Mouse (Mus musculus): ENCODE results near the gene Fmo3. TPM values are rescaled to one million over a fixed set of nuclear protein-coding genes. Genes with fewer than 3 reads are reported as not detected.

Gene Fmo3
- polyA plus RNA-seq, 1 experiment from 2014 or later = not detected

DNA sequence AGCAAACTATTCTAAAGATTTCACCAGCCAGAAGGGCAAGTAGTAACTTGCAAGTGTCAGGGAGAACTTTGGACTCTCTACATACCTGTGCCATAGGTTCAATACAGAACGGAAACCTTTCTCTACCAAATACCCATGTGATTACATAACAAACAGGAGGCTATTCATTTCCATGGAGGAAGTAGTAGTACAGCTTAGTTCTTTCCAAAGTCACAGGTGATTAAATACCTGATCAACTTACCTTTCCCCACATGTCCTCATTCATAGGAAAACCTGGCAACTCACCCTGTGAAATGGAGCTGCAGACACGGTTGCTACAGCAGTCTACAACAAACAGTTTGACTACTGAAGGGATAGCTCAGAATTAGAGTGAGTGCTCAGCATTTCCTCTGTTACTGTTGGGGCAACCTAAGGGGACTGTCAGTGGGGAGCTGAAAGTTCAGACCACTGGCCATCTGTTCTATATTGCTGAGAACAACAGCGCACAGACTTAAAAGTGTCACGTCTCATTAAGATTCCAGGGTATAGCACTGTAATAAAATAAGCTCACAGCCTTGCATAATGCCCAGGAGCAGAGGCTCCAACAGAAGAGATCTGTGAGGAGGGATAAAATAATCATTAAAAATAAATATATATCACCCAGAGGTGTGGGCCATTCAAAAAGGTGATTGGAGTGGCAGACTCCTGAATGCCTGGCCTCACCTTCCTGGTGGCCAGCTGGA, 37.3 kb downstream of the Fmo3 start:
- ATAC-seq (ENCODE audit: low FRiP score, low read depth) = peak; percentile 56; the same call in 1 of the 2 replicates
- 66% methylated on average over 4 of the region's 4 CpGs for WGBS
- Histone ChIP-seq H3K36me3 (no peaks in the 10 kb centered on the region), H3K27ac (replicated peaks) (no peak overlapping the region), H3K9me3 (no peaks in the 10 kb centered on the region), H3K4me1 (replicated peaks) (0 out of 2 replicates have a peak, but pooled peaks cover 4% of the 10 kb centered on the region), H3K4me3 (no peak overlapping the region), H3K9ac (no peak overlapping the region), H3K27me3 (no peaks in the 10 kb centered on the region), H3K4me2 (no peak overlapping the region)

DNA sequence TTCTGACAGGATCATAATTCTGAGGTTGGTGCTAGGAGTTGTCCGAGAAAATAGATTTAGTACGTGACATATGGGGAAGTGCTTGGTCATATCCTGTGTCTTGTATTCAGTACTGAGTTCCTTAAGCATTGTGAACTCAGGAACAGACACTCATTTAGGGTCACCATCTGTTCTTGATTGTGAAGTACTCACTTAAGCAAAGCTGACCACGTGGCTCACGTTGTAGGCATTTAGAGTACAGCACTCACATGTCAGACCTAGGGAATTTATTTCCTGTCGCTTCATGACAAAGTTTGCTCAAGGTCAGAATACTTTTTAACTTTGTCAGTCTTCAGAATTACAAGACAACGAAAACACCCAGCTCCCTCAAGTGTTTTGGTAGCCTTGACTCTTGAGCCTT, 40.6 kb downstream of the Fmo3 start:
- Histone ChIP-seq H3K27me3 (no peaks in the 10 kb centered on the region), H3K36me3 (no peaks in the 10 kb centered on the region), H3K4me3 (no peak overlapping the region), H3K4me2 (no peak overlapping the region), H3K9ac (no peak overlapping the region), H3K9me3 (no peaks in the 10 kb centered on the region), H3K27ac (replicated peaks) (no peak overlapping the region), H3K4me1 (replicated peaks) (0 out of 2 replicates have a peak, but pooled peaks cover 4% of the 10 kb centered on the region)
- ATAC-seq (ENCODE audit: low FRiP score, low read depth) = no peak
- 84% methylated on average over 6 of the region's 6 CpGs for WGBS

DNA sequence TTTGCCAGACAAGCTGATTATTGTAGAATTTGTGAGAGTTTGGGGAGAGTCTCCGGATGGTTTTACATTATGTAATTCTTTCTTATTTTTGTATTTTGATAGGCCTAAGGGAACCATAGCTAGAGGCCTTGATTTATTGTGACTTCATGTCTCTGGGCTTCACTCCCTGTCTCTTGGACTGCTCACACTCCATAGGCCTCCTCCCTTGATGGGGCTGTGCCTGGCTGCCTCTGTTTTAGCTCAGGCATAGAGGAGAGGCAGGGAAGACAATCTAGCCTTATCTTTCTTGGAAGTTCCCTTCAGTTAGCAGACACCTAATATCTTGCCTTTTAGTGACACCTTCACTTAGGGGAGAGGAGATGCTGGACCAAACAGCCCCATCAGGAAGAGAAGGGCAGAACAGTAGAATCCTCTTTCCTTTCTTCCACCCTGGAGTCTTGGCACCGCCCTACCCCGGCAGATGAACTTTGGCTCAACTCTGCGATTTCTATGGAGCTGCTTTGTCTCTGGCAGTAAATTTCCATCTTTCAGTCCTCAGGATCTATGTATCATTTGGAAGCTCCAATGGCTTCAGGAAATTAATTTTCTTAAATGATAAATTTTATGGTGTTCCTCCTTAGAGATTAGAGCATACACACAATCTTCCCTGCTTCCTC, 45.5 kb downstream of the Fmo3 start:
- WGBS = 72% methylated on average over 4 of the region's 4 CpGs
- no peaks in the 10 kb centered on the region for H3K4me1 ChIP-seq (replicated peaks)
- H3K4me2 ChIP-seq = no peak overlapping the region
- no peak overlapping the region for H3K9ac ChIP-seq
- no peaks in the 10 kb centered on the region for H3K9me3 ChIP-seq
- H3K36me3 ChIP-seq = no peaks in the 10 kb centered on the region
- no peak for ATAC-seq (ENCODE audit: low FRiP score, low read depth)
- no peak overlapping the region for H3K27ac ChIP-seq (replicated peaks)
- H3K27me3 ChIP-seq = no peaks in the 10 kb centered on the region
- no peak overlapping the region for H3K4me3 ChIP-seq

DNA sequence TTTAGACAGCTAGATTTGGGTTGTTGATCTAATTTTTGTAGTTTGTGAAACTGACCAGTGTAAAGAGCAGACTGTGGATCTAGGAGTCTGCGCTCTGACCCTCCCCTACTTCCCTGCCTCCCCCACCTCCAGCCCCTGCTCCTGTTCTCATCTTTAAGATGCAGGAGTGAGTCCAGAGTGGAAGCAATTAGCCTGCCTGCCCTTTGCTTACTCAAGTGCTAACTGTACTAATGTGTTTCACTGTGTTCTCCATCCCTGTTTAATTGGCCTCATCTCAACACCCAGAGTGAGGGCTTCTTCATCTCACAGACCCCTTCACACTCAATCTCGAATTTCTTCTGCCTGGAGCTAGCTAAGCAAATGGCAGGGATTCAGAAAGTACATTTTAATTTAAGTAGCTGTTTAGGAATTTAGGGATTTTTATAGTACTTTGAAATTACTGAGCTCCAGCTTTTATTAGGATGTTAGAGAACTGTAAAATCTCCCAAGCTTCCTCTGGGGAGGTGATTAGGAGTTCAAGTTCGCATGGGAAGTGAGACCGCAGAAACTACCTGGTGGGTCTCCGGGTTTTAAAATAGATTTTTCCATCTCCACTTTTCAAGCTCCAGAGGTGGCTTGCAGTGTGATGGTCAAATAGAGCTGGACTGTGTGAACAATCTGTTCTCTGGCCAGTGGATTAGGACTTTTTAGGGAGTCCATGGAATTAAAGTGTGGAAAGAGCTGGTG, 46.2 kb downstream of the Fmo3 start:
- no peaks in the 10 kb centered on the region for H3K9me3 ChIP-seq
- no peak overlapping the region for H3K9ac ChIP-seq
- WGBS = 84% methylated on average over 5 of the region's 5 CpGs
- H3K36me3 ChIP-seq = no peaks in the 10 kb centered on the region
- H3K4me2 ChIP-seq = no peak overlapping the region
- H3K4me3 ChIP-seq = no peak overlapping the region
- H3K4me1 ChIP-seq (replicated peaks) = no peaks in the 10 kb centered on the region
- no peak overlapping the region for H3K27ac ChIP-seq (replicated peaks)
- H3K27me3 ChIP-seq = no peaks in the 10 kb centered on the region
- ATAC-seq (ENCODE audit: low FRiP score, low read depth) = 0 out of 2 replicates have a peak, but pooled peaks have one; percentile 59

DNA sequence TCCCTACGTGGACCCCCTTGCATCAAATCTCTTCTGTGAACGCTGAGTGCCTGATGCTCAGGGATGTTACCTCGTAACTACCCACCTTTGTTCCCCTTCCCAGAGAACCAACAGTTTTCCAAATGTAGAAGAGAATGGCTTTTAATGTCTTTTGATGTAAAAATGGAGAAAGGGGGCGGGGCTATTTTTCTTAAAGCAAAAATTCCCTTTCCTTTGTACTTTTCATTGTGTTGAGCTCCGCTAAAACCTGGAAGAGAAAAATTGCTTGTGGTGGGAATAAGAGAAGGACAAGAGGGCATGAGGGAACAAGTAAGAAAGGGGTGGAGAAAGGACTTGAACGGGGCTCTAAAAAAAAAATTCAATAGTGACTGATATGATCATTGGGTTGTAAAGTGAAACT, 46.9 kb downstream of the Fmo3 start, which contains the start of gene Fmo6:
TSS of gene Fmo6 (minus strand) at position 101 of the 400 bp plus-strand sequence.
- Histone ChIP-seq H3K27me3 (no peaks in the 10 kb centered on the region), H3K9ac (no peak within 1 kb of the TSS), H3K4me1 (replicated peaks) (no peaks in the 10 kb centered on the region), H3K4me2 (no peak within 1 kb of the TSS), H3K9me3 (no peaks in the 10 kb centered on the region), H3K27ac (replicated peaks) (no peak within 1 kb of the TSS), H3K36me3 (no peaks in the 10 kb centered on the region), H3K4me3 (no peak within 1 kb of the TSS)
- ATAC-seq (ENCODE audit: low FRiP score, low read depth) = no peak
- 88% methylated on average over 6 of the region's 6 CpGs for WGBS

DNA sequence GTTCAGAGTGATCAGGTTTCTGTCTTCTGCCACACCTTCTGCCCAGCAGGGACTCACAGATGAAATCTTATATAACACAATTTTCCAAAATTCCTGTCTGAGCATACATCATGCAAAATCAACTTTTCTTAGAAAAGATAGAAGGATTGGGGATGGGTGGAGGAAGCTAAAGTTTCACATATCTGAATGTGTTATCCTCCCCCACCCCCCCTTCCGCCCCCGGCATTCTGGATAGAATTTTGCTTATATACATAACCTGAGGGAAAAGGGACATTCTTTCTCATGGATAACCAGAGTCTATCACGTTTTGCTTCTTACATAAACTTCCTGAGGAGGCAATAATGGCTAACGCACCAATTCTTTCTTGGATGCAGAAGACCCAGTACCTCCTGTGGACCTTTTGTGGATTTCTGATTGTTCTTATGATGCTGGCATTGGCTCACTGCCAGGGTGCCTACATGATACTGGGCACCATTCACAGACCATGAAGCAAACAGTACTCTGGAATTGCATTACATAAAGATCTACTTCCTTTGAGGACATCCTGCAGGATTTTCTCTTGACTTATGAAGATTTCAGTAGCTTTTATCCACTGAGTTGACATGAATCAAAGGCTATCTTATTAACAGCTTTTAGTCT, 49.8 kb downstream of the Fmo3 start:
- Histone ChIP-seq H3K9me3 (no peaks in the 10 kb centered on the region), H3K4me1 (replicated peaks) (no peaks in the 10 kb centered on the region), H3K36me3 (no peaks in the 10 kb centered on the region), H3K4me3 (no peak overlapping the region), H3K4me2 (no peak overlapping the region), H3K9ac (no peak overlapping the region), H3K27me3 (no peaks in the 10 kb centered on the region), H3K27ac (replicated peaks) (no peak overlapping the region)
- WGBS = 77% methylated on average over 4 of the region's 4 CpGs
- ATAC-seq (ENCODE audit: low FRiP score, low read depth) = no peak

DNA sequence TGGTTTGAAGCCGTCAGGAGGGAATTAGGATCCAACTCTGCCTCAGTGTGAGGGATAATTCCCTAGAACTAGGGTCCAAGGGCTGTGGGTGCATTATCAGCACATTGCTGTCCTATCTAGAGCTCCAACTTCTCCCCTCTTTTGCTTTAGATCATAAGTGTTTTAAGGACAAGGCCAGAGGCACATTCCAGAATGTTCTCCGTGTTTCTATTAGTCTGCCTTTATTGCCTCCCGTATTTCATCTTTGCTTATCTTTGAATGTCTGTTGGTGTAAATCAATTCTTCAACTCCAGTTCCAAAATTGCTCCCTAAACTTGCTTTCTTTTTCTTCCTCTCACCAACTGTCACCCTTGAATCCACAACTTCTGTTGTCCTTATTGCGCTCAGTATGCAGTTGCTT, 51.9 kb downstream of the Fmo3 start:
- H3K36me3 ChIP-seq = no peaks in the 10 kb centered on the region
- H3K27ac ChIP-seq (replicated peaks) = no peak overlapping the region
- WGBS = 93% methylated on average over 4 of the region's 4 CpGs
- H3K4me3 ChIP-seq = no peak overlapping the region
- H3K9ac ChIP-seq = no peak overlapping the region
- no peaks in the 10 kb centered on the region for H3K9me3 ChIP-seq
- no peaks in the 10 kb centered on the region for H3K4me1 ChIP-seq (replicated peaks)
- no peak overlapping the region for H3K4me2 ChIP-seq
- H3K27me3 ChIP-seq = no peaks in the 10 kb centered on the region
- no peak for ATAC-seq (ENCODE audit: low FRiP score, low read depth)

DNA sequence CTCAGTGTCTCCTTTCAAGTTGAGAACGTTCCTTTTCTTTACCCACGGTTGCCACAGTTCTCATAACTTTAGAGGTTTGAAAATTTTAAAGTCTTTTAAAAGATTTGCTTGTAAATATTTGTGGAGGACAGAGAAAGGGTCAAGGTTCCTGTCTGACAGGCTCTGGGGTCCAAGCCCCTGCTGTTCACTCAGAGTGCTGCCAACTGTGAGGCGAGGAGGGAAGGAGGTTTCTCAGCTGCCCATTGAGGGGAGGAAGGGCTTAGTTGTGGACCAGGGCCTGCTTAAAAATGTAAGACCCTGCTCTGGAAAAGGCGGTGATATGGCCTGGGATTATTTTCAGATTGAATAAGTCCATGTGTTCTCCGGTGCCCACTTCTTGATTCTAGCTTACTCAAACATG, 52.4 kb downstream of the Fmo3 start:
- Histone ChIP-seq H3K9me3 (no peaks in the 10 kb centered on the region), H3K4me3 (no peak overlapping the region), H3K36me3 (no peaks in the 10 kb centered on the region), H3K27me3 (no peaks in the 10 kb centered on the region), H3K9ac (no peak overlapping the region), H3K27ac (replicated peaks) (no peak overlapping the region), H3K4me1 (replicated peaks) (no peaks in the 10 kb centered on the region), H3K4me2 (no peak overlapping the region)
- WGBS = 88% methylated on average over 5 of the region's 5 CpGs
- ATAC-seq (ENCODE audit: low FRiP score, low read depth) = no peak

DNA sequence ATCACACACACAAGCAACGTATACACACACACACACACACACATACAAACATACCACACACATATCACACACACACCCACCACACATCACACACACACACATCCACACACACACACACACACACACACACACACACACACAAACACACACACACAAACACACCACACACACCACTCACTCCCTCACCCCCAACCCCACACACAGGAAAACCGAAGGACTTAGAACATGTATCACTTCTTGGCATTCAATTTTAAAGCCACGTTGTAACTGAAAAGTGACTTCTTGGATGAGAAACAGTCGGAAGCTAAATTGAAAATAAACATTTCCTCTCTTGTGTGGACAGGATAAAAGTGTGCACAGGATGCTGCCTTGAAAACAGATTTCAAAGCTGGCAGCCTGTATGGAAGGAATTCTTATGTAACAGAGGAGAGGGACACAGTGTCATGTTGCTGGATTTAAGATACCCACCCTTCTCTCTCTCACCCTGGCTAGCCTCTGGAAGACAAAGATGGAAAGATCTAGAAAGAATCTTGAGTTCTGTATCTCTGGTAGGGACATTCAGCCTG, 52.9 kb downstream of the Fmo3 start:
- 80% methylated on average over 4 of the region's 4 CpGs for WGBS
- Histone ChIP-seq H3K4me3 (no peak overlapping the region), H3K9ac (no peak overlapping the region), H3K4me2 (no peak overlapping the region), H3K27ac (replicated peaks) (no peak overlapping the region), H3K4me1 (replicated peaks) (no peaks in the 10 kb centered on the region), H3K27me3 (no peaks in the 10 kb centered on the region), H3K9me3 (no peaks in the 10 kb centered on the region), H3K36me3 (no peaks in the 10 kb centered on the region)
- ATAC-seq (ENCODE audit: low FRiP score, low read depth) = no peak

DNA sequence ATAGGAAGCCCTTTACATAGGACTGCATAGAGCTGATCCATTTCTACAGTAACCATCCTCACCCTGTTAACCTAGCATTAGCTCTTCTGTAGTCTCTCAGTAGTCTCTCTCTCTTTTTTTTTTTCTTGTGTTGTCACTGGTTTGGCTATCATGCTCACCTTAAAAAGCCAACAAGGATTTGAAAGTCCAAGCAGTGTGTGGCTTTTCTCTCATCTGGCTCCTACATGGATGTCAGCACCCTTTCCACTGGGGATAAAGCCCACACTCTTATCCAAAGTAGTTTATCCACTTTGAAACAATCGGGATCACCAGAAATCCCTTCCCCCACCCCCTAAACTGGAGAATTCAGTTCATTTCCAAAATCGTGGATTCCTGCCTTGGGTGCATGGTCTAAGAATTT, 53.7 kb downstream of the Fmo3 start:
- no peak overlapping the region for H3K4me3 ChIP-seq
- no peak overlapping the region for H3K27ac ChIP-seq (replicated peaks)
- 81% methylated on average over 2 of the region's 2 CpGs for WGBS
- ATAC-seq (ENCODE audit: low FRiP score, low read depth) = no peak
- H3K4me2 ChIP-seq = no peak overlapping the region
- H3K27me3 ChIP-seq = no peaks in the 10 kb centered on the region
- no peaks in the 10 kb centered on the region for H3K4me1 ChIP-seq (replicated peaks)
- no peaks in the 10 kb centered on the region for H3K9me3 ChIP-seq
- H3K36me3 ChIP-seq = no peaks in the 10 kb centered on the region
- H3K9ac ChIP-seq = no peak overlapping the region

DNA sequence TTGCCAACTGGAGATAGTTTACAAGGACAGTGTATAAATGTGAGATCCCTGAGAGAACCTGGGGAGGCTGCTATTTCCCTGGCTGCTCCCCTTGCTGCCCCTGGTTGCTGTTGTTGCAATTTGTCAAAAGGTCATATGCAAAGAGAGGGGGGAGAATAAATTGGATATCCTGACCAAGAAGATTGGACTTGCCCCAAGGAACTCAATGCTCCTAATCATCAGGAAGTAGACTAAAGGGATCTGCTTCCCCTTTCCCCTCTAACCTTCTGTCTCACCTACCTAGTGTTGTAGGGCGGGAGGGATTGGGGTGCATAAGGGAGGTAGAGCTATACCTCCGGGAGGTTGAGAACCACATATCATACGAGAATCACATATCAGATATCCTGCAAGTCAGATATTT, 55.2 kb downstream of the Fmo3 start:
- Histone ChIP-seq H3K27ac (replicated peaks) (no peak overlapping the region), H3K27me3 (no peaks in the 10 kb centered on the region), H3K4me2 (no peak overlapping the region), H3K4me3 (no peak overlapping the region), H3K9me3 (no peaks in the 10 kb centered on the region), H3K4me1 (replicated peaks) (no peaks in the 10 kb centered on the region), H3K9ac (no peak overlapping the region), H3K36me3 (no peaks in the 10 kb centered on the region)
- 95% methylated on average over 3 of the region's 3 CpGs for WGBS
- ATAC-seq (ENCODE audit: low FRiP score, low read depth) = no peak
